Mouse (Mus musculus): Measurements from ENCODE around the gene Mettl7a2. TPM values are rescaled to one million over a fixed set of nuclear protein-coding genes. Genes with fewer than 3 reads are reported as not detected.
A peak's percentile ranks its signal among the peaks of the same experiment; 100 is the strongest.
"Not testable (repeated sequence)": the region's sequence is repeated elsewhere in the genome, so short reads cannot be mapped to it uniquely, and the experiment has no call there.

Gene Mettl7a2
- total RNA-seq, 1 experiment from 2014 or later = not detected

- ATAC-seq (ENCODE audit: extremely low read depth, insufficient number of reproducible peaks, low FRiP score, poor library complexity, severe bottlenecking) = 0 out of 2 replicates have a peak, but pooled peaks have one; percentile 16
These were observed 20.7 kb upstream of the Mettl7a2 start for GRCm38 (mm10) chr15:100332077-100332961.

GRCm38 (mm10) chr15:100334629-100335028 is 18.4 kb upstream of the Mettl7a2 start, which contains the start of gene Mettl7a3:
TSS of gene Mettl7a3 (plus strand) at chr15:100334929.
- no peak for ATAC-seq (ENCODE audit: extremely low read depth, insufficient number of reproducible peaks, low FRiP score, poor library complexity, severe bottlenecking)

- not testable (repeated sequence) for ATAC-seq (ENCODE audit: extremely low read depth, insufficient number of reproducible peaks, low FRiP score, poor library complexity, severe bottlenecking)
These were observed 15.7 kb upstream of the Mettl7a2 start for GRCm38 (mm10) chr15:100337328-100337727.

- peak; percentile 45; the same call in 1 of the 2 replicates for ATAC-seq (ENCODE audit: extremely low read depth, insufficient number of reproducible peaks, low FRiP score, poor library complexity, severe bottlenecking)
These were observed 15.2 kb upstream of the Mettl7a2 start for GRCm38 (mm10) chr15:100337847-100338246.

GRCm38 (mm10) chr15:100341314-100341980 is 11.6 kb upstream of the Mettl7a2 start:
- not testable (repeated sequence) for ATAC-seq (ENCODE audit: extremely low read depth, insufficient number of reproducible peaks, low FRiP score, poor library complexity, severe bottlenecking)

GRCm38 (mm10) chr15:100345484-100345883 is 7.5 kb upstream of the Mettl7a2 start:
- no peak for ATAC-seq (ENCODE audit: extremely low read depth, insufficient number of reproducible peaks, low FRiP score, poor library complexity, severe bottlenecking)

- no peak for ATAC-seq (ENCODE audit: extremely low read depth, insufficient number of reproducible peaks, low FRiP score, poor library complexity, severe bottlenecking)
These were observed 6.2 kb upstream of the Mettl7a2 start for GRCm38 (mm10) chr15:100346761-100347160.

GRCm38 (mm10) chr15:100349496-100349895 is 3.5 kb upstream of the Mettl7a2 start:
- ATAC-seq (ENCODE audit: extremely low read depth, insufficient number of reproducible peaks, low FRiP score, poor library complexity, severe bottlenecking) = no peak

- ATAC-seq (ENCODE audit: extremely low read depth, insufficient number of reproducible peaks, low FRiP score, poor library complexity, severe bottlenecking) = no peak
These were observed 1.4 kb upstream of the Mettl7a2 start for GRCm38 (mm10) chr15:100351501-100352060.

GRCm38 (mm10) chr15:100353399-100353798 is 399 bp downstream of the Mettl7a2 start:
- not testable (repeated sequence) for ATAC-seq (ENCODE audit: extremely low read depth, insufficient number of reproducible peaks, low FRiP score, poor library complexity, severe bottlenecking)

- no peak for ATAC-seq (ENCODE audit: extremely low read depth, insufficient number of reproducible peaks, low FRiP score, poor library complexity, severe bottlenecking)
These were observed 2.9 kb downstream of the Mettl7a2 start for GRCm38 (mm10) chr15:100355876-100356275.

- ATAC-seq (ENCODE audit: extremely low read depth, insufficient number of reproducible peaks, low FRiP score, poor library complexity, severe bottlenecking) = no peak
These were observed 11.2 kb downstream of the Mettl7a2 start, which contains the start of gene Higd1c for GRCm38 (mm10) chr15:100364242-100364641. TSS of gene Higd1c (plus strand) at chr15:100364542.

- not testable (repeated sequence) for ATAC-seq (ENCODE audit: extremely low read depth, insufficient number of reproducible peaks, low FRiP score, poor library complexity, severe bottlenecking)
These were observed 13.0 kb downstream of the Mettl7a2 start for GRCm38 (mm10) chr15:100365967-100366366.

GRCm38 (mm10) chr15:100367119-100367518 is 14.1 kb downstream of the Mettl7a2 start:
- no peak for ATAC-seq (ENCODE audit: extremely low read depth, insufficient number of reproducible peaks, low FRiP score, poor library complexity, severe bottlenecking)

- ATAC-seq (ENCODE audit: extremely low read depth, insufficient number of reproducible peaks, low FRiP score, poor library complexity, severe bottlenecking) = no peak
These were observed 22.1 kb downstream of the Mettl7a2 start for GRCm38 (mm10) chr15:100375066-100375465.

- not testable (repeated sequence) for ATAC-seq (ENCODE audit: extremely low read depth, insufficient number of reproducible peaks, low FRiP score, poor library complexity, severe bottlenecking)
These were observed 25.0 kb downstream of the Mettl7a2 start for GRCm38 (mm10) chr15:100377847-100378505.

- no peak for ATAC-seq (ENCODE audit: extremely low read depth, insufficient number of reproducible peaks, low FRiP score, poor library complexity, severe bottlenecking)
These were observed 26.7 kb downstream of the Mettl7a2 start for GRCm38 (mm10) chr15:100379658-100380057.

GRCm38 (mm10) chr15:100380104-100380503 is 27.1 kb downstream of the Mettl7a2 start:
- no peak for ATAC-seq (ENCODE audit: extremely low read depth, insufficient number of reproducible peaks, low FRiP score, poor library complexity, severe bottlenecking)

GRCm38 (mm10) chr15:100385705-100386104 is 32.7 kb downstream of the Mettl7a2 start:
- no peak for ATAC-seq (ENCODE audit: extremely low read depth, insufficient number of reproducible peaks, low FRiP score, poor library complexity, severe bottlenecking)

Measured in neutrophil, adult 5-6 weeks (primary cell).